Mouse (Mus musculus): ENCODE data around the gene Qrfp.

GRCm38 (mm10) chr2:31769631-31770111 lies 40.7 kb downstream of the Qrfp start:
- no peak for TF ChIP-seq CTCF (conservative IDR thresholded peaks at IDR 0.05; ENCODE audit: low read length)
- no peak for TF ChIP-seq NANOG (IDR thresholded peaks at IDR 0.05; ENCODE audit: borderline replicate concordance, low read length)
- TF ChIP-seq POU5F1 (IDR thresholded peaks at IDR 0.05; ENCODE audit: borderline replicate concordance, low read length), result no peak

Measured in E14TG2a.4 (cell line).